Mouse (Mus musculus) erythroblast, embryonic 14.5 days (primary cell): ENCODE results near the gene Dlx6. TPM values are rescaled to one million over a fixed set of nuclear protein-coding genes. Genes with fewer than 3 reads are reported as not detected.

Experiments used
- H3K27me3 ChIP-seq: 2 replicates; pipeline ENCODE4 v1.6.1; 2012; ENCODE audit warnings: inconsistent platforms; ENCODE audit not compliant: control insufficient read depth
- H3K36me3 ChIP-seq: 2 replicates; pipeline ENCODE4 v1.6.1; 2012; ENCODE audit warnings: mild to moderate bottlenecking, inconsistent platforms; ENCODE audit not compliant: control insufficient read depth
- H3K4me1 ChIP-seq: 2 replicates; pipeline ENCODE4 v1.6.1; 2012; ENCODE audit warnings: inconsistent platforms; ENCODE audit not compliant: control insufficient read depth
- H3K4me3 ChIP-seq: replicated peaks from 2 replicates; pipeline ENCODE3; 2012; ENCODE audit warnings: moderate library complexity, mild to moderate bottlenecking, inconsistent platforms
- H3K9me3 ChIP-seq: 2 replicates; pipeline ENCODE4 v1.6.1; 2012; ENCODE audit warnings: low read length, inconsistent platforms, mixed read lengths; ENCODE audit not compliant: control insufficient read depth
- GATA1 ChIP-seq: IDR thresholded peaks from 2 replicates; pipeline ENCODE4 v1.6.1; 2012; ENCODE audit warnings: low read length, inconsistent platforms, mixed read lengths
- TAL1 ChIP-seq: IDR thresholded peaks from 3 replicates; pipeline ENCODE4 v1.6.1; 2012; ENCODE audit warnings: low read length, inconsistent platforms, mixed read lengths
- polyA plus RNA-seq: library from polyadenylated mRNA; stranded (reverse); fragments of >175 nt; gene quantifications from 2 replicates; pipeline ENCODE4 v1.2.3, GENCODE M21; 2012

Dlx6 gene
- polyA plus RNA-seq, 1 experiment = not detected

GRCm38 (mm10) chr6:6849744-6850143 lies 13.4 kb upstream of the Dlx6 start:
- TF ChIP-seq GATA1 = no peak
- TF ChIP-seq TAL1 = no peak
- H3K4me1 ChIP-seq = no peaks in the 10 kb centered on the region
- no peak overlapping the region for H3K4me3 ChIP-seq
- peaks cover 76% of the 10 kb centered on the region for H3K27me3 ChIP-seq
- no peaks in the 10 kb centered on the region for H3K9me3 ChIP-seq
- H3K36me3 ChIP-seq = no peaks in the 10 kb centered on the region

- Histone ChIP-seq H3K36me3 (no peaks in the 10 kb centered on the region), H3K4me1 (no peaks in the 10 kb centered on the region), H3K9me3 (no peaks in the 10 kb centered on the region), H3K27me3 (peaks cover 83% of the 10 kb centered on the region), H3K4me3 (no peak overlapping the region)
- TF ChIP-seq GATA1 (no peak), TAL1 (no peak)
These were observed 12.6 kb upstream of the Dlx6 start for GRCm38 (mm10) chr6:6850324-6851060.

- Histone ChIP-seq H3K27me3 (peaks cover 89% of the 10 kb centered on the region), H3K9me3 (no peaks in the 10 kb centered on the region), H3K4me3 (no peak overlapping the region), H3K4me1 (no peaks in the 10 kb centered on the region), H3K36me3 (no peaks in the 10 kb centered on the region)
- TF ChIP-seq GATA1 (no peak), TAL1 (no peak)
These were observed 12.0 kb upstream of the Dlx6 start for GRCm38 (mm10) chr6:6851166-6851565.

- Histone ChIP-seq H3K9me3 (no peaks in the 10 kb centered on the region), H3K4me1 (no peaks in the 10 kb centered on the region), H3K4me3 (no peak overlapping the region), H3K27me3 (peaks cover 97% of the 10 kb centered on the region), H3K36me3 (no peaks in the 10 kb centered on the region)
- TF ChIP-seq TAL1 (no peak), GATA1 (no peak)
These were observed 10.2 kb upstream of the Dlx6 start for GRCm38 (mm10) chr6:6852944-6853343.

- H3K4me3 ChIP-seq = no peak overlapping the region
- no peaks in the 10 kb centered on the region for H3K9me3 ChIP-seq
- H3K36me3 ChIP-seq = no peaks in the 10 kb centered on the region
- no peaks in the 10 kb centered on the region for H3K4me1 ChIP-seq
- TF ChIP-seq GATA1 (no peak), TAL1 (no peak)
- H3K27me3 ChIP-seq = peaks cover 97% of the 10 kb centered on the region
These were observed 9.0 kb upstream of the Dlx6 start for GRCm38 (mm10) chr6:6854176-6854575.

- H3K4me1 ChIP-seq = no peaks in the 10 kb centered on the region
- no peak overlapping the region for H3K4me3 ChIP-seq
- no peaks in the 10 kb centered on the region for H3K36me3 ChIP-seq
- no peak for TF ChIP-seq GATA1
- no peak for TF ChIP-seq TAL1
- peaks cover 98% of the 10 kb centered on the region for H3K27me3 ChIP-seq
- H3K9me3 ChIP-seq = no peaks in the 10 kb centered on the region
These were observed 8.0 kb upstream of the Dlx6 start for GRCm38 (mm10) chr6:6854902-6855745.

GRCm38 (mm10) chr6:6855746-6856185 lies 7.4 kb upstream of the Dlx6 start:
- Histone ChIP-seq H3K9me3 (no peaks in the 10 kb centered on the region), H3K27me3 (peaks cover 98% of the 10 kb centered on the region)
- no peak for TF ChIP-seq GATA1
- no peak for TF ChIP-seq TAL1

GRCm38 (mm10) chr6:6856316-6856715 lies 6.8 kb upstream of the Dlx6 start:
- TF ChIP-seq TAL1 = no peak
- Histone ChIP-seq H3K36me3 (no peaks in the 10 kb centered on the region), H3K9me3 (no peaks in the 10 kb centered on the region), H3K4me3 (no peak overlapping the region), H3K27me3 (peaks cover 98% of the 10 kb centered on the region), H3K4me1 (no peaks in the 10 kb centered on the region)

More at GRCm38 (mm10) chr6:6855746-6856185, 7.4 kb upstream of the Dlx6 start:
- Histone ChIP-seq H3K4me3 (no peak overlapping the region), H3K4me1 (no peaks in the 10 kb centered on the region), H3K36me3 (no peaks in the 10 kb centered on the region)

GRCm38 (mm10) chr6:6856881-6857280 lies 6.3 kb upstream of the Dlx6 start:
- no peak for TF ChIP-seq GATA1
- no peak for TF ChIP-seq TAL1
- Histone ChIP-seq H3K4me1 (no peaks in the 10 kb centered on the region), H3K4me3 (no peak overlapping the region), H3K36me3 (no peaks in the 10 kb centered on the region), H3K9me3 (no peaks in the 10 kb centered on the region), H3K27me3 (peaks cover 98% of the 10 kb centered on the region)
